Mouse (Mus musculus): ENCODE measurements around the gene Ryr3.

The Ryr3 gene

GRCm38 (mm10) chr2:112767665-112768064 is 449.2 kb downstream of the Ryr3 start:
- DNase-seq, result no peak

- DNase-seq, result peak in 1 of 2 experiments; percentile 15
Observed at GRCm38 (mm10) chr2:112765046-112765445, 451.9 kb downstream of the Ryr3 start.

GRCm38 (mm10) chr2:112764274-112764673 is 452.6 kb downstream of the Ryr3 start:
- no peak for DNase-seq

- no peak for DNase-seq
Observed at GRCm38 (mm10) chr2:112762006-112762405, 454.9 kb downstream of the Ryr3 start.

GRCm38 (mm10) chr2:112761196-112761913 is 455.5 kb downstream of the Ryr3 start:
- no peak for DNase-seq

GRCm38 (mm10) chr2:112760692-112761091 is 456.2 kb downstream of the Ryr3 start:
- DNase-seq, result no peak

- DNase-seq, result no peak
Observed at GRCm38 (mm10) chr2:112759678-112760077, 457.2 kb downstream of the Ryr3 start.

- DNase-seq, result no peak
Observed at GRCm38 (mm10) chr2:112758732-112759131, 458.2 kb downstream of the Ryr3 start.

GRCm38 (mm10) chr2:112753316-112753715 is 463.6 kb downstream of the Ryr3 start:
- DNase-seq, result no peak

- no peak for DNase-seq
Observed at GRCm38 (mm10) chr2:112751416-112751815, 465.5 kb downstream of the Ryr3 start.

- DNase-seq, result no peak
Observed at GRCm38 (mm10) chr2:112748532-112748931, 468.4 kb downstream of the Ryr3 start.

- no peak for DNase-seq
Observed at GRCm38 (mm10) chr2:112732942-112733341, 484.0 kb downstream of the Ryr3 start.

GRCm38 (mm10) chr2:112727842-112728241 is 489.1 kb downstream of the Ryr3 start:
- DNase-seq, result no peak

GRCm38 (mm10) chr2:112721217-112721616 is 495.7 kb downstream of the Ryr3 start:
- DNase-seq, result no peak

- DNase-seq, result no peak
Observed at GRCm38 (mm10) chr2:112720715-112721114, 496.2 kb downstream of the Ryr3 start.

- no peak for DNase-seq
Observed at GRCm38 (mm10) chr2:112714648-112715047, 502.2 kb downstream of the Ryr3 start.

- no peak for DNase-seq
Observed at GRCm38 (mm10) chr2:112681817-112682216, 535.1 kb downstream of the Ryr3 start.

GRCm38 (mm10) chr2:112677246-112677645 is 539.6 kb downstream of the Ryr3 start:
- no peak for DNase-seq

- DNase-seq, result no peak
Observed at GRCm38 (mm10) chr2:112676721-112677120, 540.2 kb downstream of the Ryr3 start.

GRCm38 (mm10) chr2:112676175-112676574 is 540.7 kb downstream of the Ryr3 start:
- DNase-seq, result no peak

- no peak for DNase-seq
Observed at GRCm38 (mm10) chr2:112669461-112669860, 547.4 kb downstream of the Ryr3 start.

- no peak for DNase-seq
Observed at GRCm38 (mm10) chr2:112656131-112656530, 560.8 kb downstream of the Ryr3 start.

GRCm38 (mm10) chr2:112653836-112654235 is 563.1 kb downstream of the Ryr3 start:
- DNase-seq, result no peak

- peak; percentile 59 to 68 for DNase-seq
Observed at GRCm38 (mm10) chr2:112637206-112637605, 579.7 kb downstream of the Ryr3 start.

- no peak for DNase-seq
Observed at GRCm38 (mm10) chr2:112632536-112632935, 584.4 kb downstream of the Ryr3 start.

Measured in cerebellum, postnatal 36 days (tissue).